Mouse (Mus musculus) ES-E14 (cell line): ENCODE measurements around the gene Pex14.

Experiments
- HCFC1 ChIP-seq: IDR thresholded peaks from 2 replicates; pipeline ENCODE4 v1.6.1; 2012; ENCODE audit warnings: low read length, inconsistent platforms, borderline replicate concordance; ENCODE audit not compliant: insufficient read depth
- ZNF384 ChIP-seq: IDR thresholded peaks from 2 replicates; pipeline ENCODE4 v1.6.1; 2012; ENCODE audit warnings: low read depth, low read length, inconsistent platforms

GRCm38 (mm10) chr4:149049351-149050159, 50.1 kb downstream of the Pex14 start:
- TF ChIP-seq HCFC1 (no peak), ZNF384 (no peak)
